Mouse (Mus musculus) MEL (cell line): Measurements from ENCODE around the gene Pisd. TPM values are rescaled to one million over a fixed set of nuclear protein-coding genes. Genes with fewer than 3 reads are reported as not detected.
"Not testable (repeated sequence)": the region's sequence is repeated elsewhere in the genome, so short reads cannot be mapped to it uniquely, and the experiment has no call there.

ENCODE experiments used
- DNase-seq: peaks from one replicate; pipeline ENCODE4 v3.0.0; 2011; ENCODE audit warnings: low read depth, low spot score
- H3K27ac ChIP-seq: 2 replicates; pipeline ENCODE4 v1.5.1; 2012; ENCODE audit warnings: low read depth, mild to moderate bottlenecking, control low read depth, low read length, moderate library complexity; ENCODE audit not compliant: control insufficient read depth
- H3K27me3 ChIP-seq, 2 experiments: fragments of 150-350 bp in 1 of 2; sonication (generic) in 1 of 2; 2 replicates each; pipeline ENCODE4 v1.6.1; 2012; ENCODE audit warnings: low read length in 2 of 2, mild to moderate bottlenecking in 2 of 2, improper control_type of control experiment in 1 of 2, moderate library complexity in 1 of 2; ENCODE audit not compliant: insufficient read depth in 2 of 2, control insufficient read depth in 1 of 2
- H3K36me3 ChIP-seq, 2 experiments: 2 replicates each; pipeline ENCODE4 v1.6.1; 2012 to 2014; ENCODE audit warnings: low read length in 2 of 2, improper control_type of control experiment in 1 of 2, inconsistent platforms in 1 of 2, mild to moderate bottlenecking in 1 of 2; ENCODE audit not compliant: insufficient read depth in 2 of 2, control insufficient read depth in 1 of 2
- H3K4me1 ChIP-seq, 2 experiments: fragments of 150-350 bp in 1 of 2; sonication (generic) in 1 of 2; 2 replicates each; pipeline ENCODE4 v1.6.1; 2012; ENCODE audit warnings: low read length in 2 of 2, improper control_type of control experiment in 1 of 2, mild to moderate bottlenecking in 1 of 2; ENCODE audit not compliant: insufficient read depth in 2 of 2, control insufficient read depth in 1 of 2
- H3K4me3 ChIP-seq, 2 experiments: fragments of 150-350 bp in 1 of 2; sonication (generic) in 1 of 2; 2 replicates each; pipeline ENCODE4 v1.5.1; 2012; ENCODE audit warnings: low read depth in 2 of 2, low read length in 2 of 2, mild to moderate bottlenecking in 2 of 2, moderate library complexity in 2 of 2, control low read depth in 1 of 2, improper control_type of control experiment in 1 of 2; ENCODE audit not compliant: control insufficient read depth in 1 of 2, insufficient read depth in 1 of 2
- H3K79me2 ChIP-seq: 2 replicates; pipeline ENCODE4 v1.6.1; 2012; ENCODE audit warnings: mild to moderate bottlenecking, low read length, moderate library complexity; ENCODE audit not compliant: control insufficient read depth, poor library complexity, insufficient read depth
- H3K9ac ChIP-seq: 2 replicates; pipeline ENCODE4 v1.6.1; 2012; ENCODE audit warnings: low read depth, mild to moderate bottlenecking, control low read depth, low read length, moderate library complexity; ENCODE audit not compliant: control insufficient read depth, poor library complexity, severe bottlenecking
- H3K9me3 ChIP-seq: fragments of 150-350 bp; sonication (generic); replicated peaks from 2 replicates; pipeline ENCODE4 v1.6.1; 2012; ENCODE audit warnings: mild to moderate bottlenecking, low read length, improper control_type of control experiment, moderate library complexity; ENCODE audit not compliant: insufficient read depth
- CHD1 ChIP-seq: IDR thresholded peaks from 2 replicates; pipeline ENCODE4 v1.6.1; 2012; ENCODE audit warnings: low read depth, mild to moderate bottlenecking, inconsistent platforms, low read length, improper control_type of control experiment
- CTCF ChIP-seq, 3 experiments: IDR thresholded peaks in 2 of 3; conservative IDR thresholded peaks in 1 of 3; 2 replicates each; pipeline ENCODE4 v1.5.1; 2011 to 2012; ENCODE audit warnings: low read length in 3 of 3, low read depth in 2 of 3, mild to moderate bottlenecking in 2 of 3, improper control_type of control experiment in 1 of 3, inconsistent platforms in 1 of 3, mixed read lengths in 1 of 3, moderate library complexity in 1 of 3; ENCODE audit not compliant: control insufficient read depth in 1 of 3, insufficient read depth in 1 of 3, poor library complexity in 1 of 3, severe bottlenecking in 1 of 3
- EP300 ChIP-seq, 2 experiments: IDR thresholded peaks; 2 replicates each; pipeline ENCODE4 v1.6.1; 2011; ENCODE audit warnings: improper control_type of control experiment in 2 of 2, low read length in 2 of 2, low read depth in 1 of 2, mild to moderate bottlenecking in 1 of 2
- GATA1 ChIP-seq: IDR thresholded peaks from 2 replicates; pipeline ENCODE4 v1.6.1; 2011; ENCODE audit warnings: low read depth, low read length, improper control_type of control experiment
- HCFC1 ChIP-seq: IDR thresholded peaks from 2 replicates; pipeline ENCODE4 v1.6.1; 2012; ENCODE audit warnings: low read depth, mild to moderate bottlenecking, inconsistent platforms, low read length, improper control_type of control experiment, moderate library complexity
- MXI1 ChIP-seq: IDR thresholded peaks from 2 replicates; pipeline ENCODE4 v1.6.1; 2011; ENCODE audit warnings: mild to moderate bottlenecking, low read depth, low read length, improper control_type of control experiment
- MYB ChIP-seq: IDR thresholded peaks from 2 replicates; pipeline ENCODE4 v1.6.1; 2011; ENCODE audit warnings: mild to moderate bottlenecking, low read depth, low read length, improper control_type of control experiment
- MYC ChIP-seq: IDR thresholded peaks from 2 replicates; pipeline ENCODE4 v1.6.1; 2011; ENCODE audit warnings: low read depth, mild to moderate bottlenecking, low read length, improper control_type of control experiment, moderate library complexity
- NELFE ChIP-seq: IDR thresholded peaks from 2 replicates; pipeline ENCODE4 v1.6.1; 2011; ENCODE audit warnings: low read depth, low read length, improper control_type of control experiment
- NRF1 ChIP-seq: IDR thresholded peaks from 2 replicates; pipeline ENCODE4 v1.6.1; 2014; ENCODE audit warnings: low read depth, mild to moderate bottlenecking, inconsistent platforms, low read length, improper control_type of control experiment, moderate library complexity; ENCODE audit not compliant: poor library complexity, insufficient read depth, severe bottlenecking
- POLR2AphosphoS5 ChIP-seq: IDR thresholded peaks from 2 replicates; pipeline ENCODE4 v1.6.1; 2012; ENCODE audit warnings: low read depth, borderline replicate concordance, mild to moderate bottlenecking, inconsistent platforms, low read length, moderate library complexity, mixed read lengths
- RAD21 ChIP-seq: IDR thresholded peaks from 2 replicates; pipeline ENCODE4 v1.6.1; 2011; ENCODE audit warnings: mild to moderate bottlenecking, low read depth, low read length, improper control_type of control experiment
- RCOR1 ChIP-seq: IDR thresholded peaks from 2 replicates; pipeline ENCODE4 v1.6.1; 2012; ENCODE audit warnings: low read depth, mild to moderate bottlenecking, inconsistent platforms, low read length, improper control_type of control experiment
- SIN3A ChIP-seq: IDR thresholded peaks from 2 replicates; pipeline ENCODE4 v1.6.1; 2012; ENCODE audit warnings: low read length, improper control_type of control experiment, inconsistent platforms
- TAL1 ChIP-seq: IDR thresholded peaks from 2 replicates; pipeline ENCODE4 v1.6.1; 2012; ENCODE audit warnings: mild to moderate bottlenecking, inconsistent platforms, low read length, moderate library complexity, mixed read lengths
- TBP ChIP-seq: IDR thresholded peaks from 2 replicates; pipeline ENCODE4 v1.8.0; 2011; ENCODE audit warnings: low read depth, low read length, improper control_type of control experiment
- TCF12 ChIP-seq: IDR thresholded peaks from 2 replicates; pipeline ENCODE4 v1.6.1; 2014; ENCODE audit warnings: low read depth, mild to moderate bottlenecking, inconsistent platforms, low read length, improper control_type of control experiment, moderate library complexity
- USF2 ChIP-seq, 2 experiments: IDR thresholded peaks; 2 replicates each; pipeline ENCODE4 v1.6.1; 2011 to 2012; ENCODE audit warnings: improper control_type of control experiment in 2 of 2, low read length in 2 of 2, borderline replicate concordance in 1 of 2, inconsistent platforms in 1 of 2, low read depth in 1 of 2, mild to moderate bottlenecking in 1 of 2; ENCODE audit not compliant: insufficient read depth in 1 of 2
- ZC3H11A ChIP-seq: IDR thresholded peaks from 2 replicates; pipeline ENCODE4 v1.6.1; 2012; ENCODE audit warnings: low read depth, mild to moderate bottlenecking, inconsistent platforms, low read length, improper control_type of control experiment
- ZKSCAN1 ChIP-seq: IDR thresholded peaks from 2 replicates; pipeline ENCODE4 v1.6.1; 2012; ENCODE audit warnings: low read depth, mild to moderate bottlenecking, inconsistent platforms, low read length, improper control_type of control experiment, moderate library complexity
- polyA plus RNA-seq, 2 experiments: library from polyadenylated mRNA; stranded (reverse) in 1 of 2; unstranded in 1 of 2; fragments of >175 nt in 1 of 2; fragments of >200 nt in 1 of 2; gene quantifications; 2 replicates each; pipeline versions ENCODE4 v1.2.1 to v1.2.4; 2012; ENCODE audit warnings: low replicate concordance in 2 of 2, low read depth in 1 of 2; ENCODE audit not compliant: insufficient read length in 2 of 2, insufficient read depth in 1 of 2, missing spikeins in 1 of 2
- total RNA-seq: library from RNA; depleted of rRNA; stranded (reverse); fragments of 300-350 nt; gene quantifications from 2 replicates; pipeline ENCODE4 v1.2.3, GENCODE M21; 2012

The Pisd gene
- total and polyA plus RNA-seq, 3 experiments = 59.5 to 76.3 (median 70.1) TPM

DNA sequence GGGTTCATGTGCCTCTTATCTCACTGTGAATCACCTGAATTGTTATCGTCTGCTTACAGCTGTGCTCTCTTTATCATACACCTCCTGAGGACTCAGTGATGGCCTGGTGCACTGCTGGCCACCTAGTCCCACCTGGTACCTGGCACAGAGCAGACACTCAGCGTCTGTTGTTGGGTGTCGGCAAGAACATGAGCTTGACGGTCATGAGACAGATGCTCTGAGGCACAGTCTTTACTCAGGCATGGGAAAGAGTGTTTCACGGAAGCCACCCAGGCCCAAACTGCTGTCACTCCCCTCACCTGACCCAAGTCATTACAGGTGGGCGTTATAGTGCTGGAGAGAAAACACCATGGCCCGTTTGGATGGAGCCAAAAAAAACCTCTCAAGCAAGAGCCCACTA is 61.5 kb downstream of the Pisd start:
- no peaks in the 10 kb centered on the region for H3K79me2 ChIP-seq
- DNase-seq = no peak
- no peaks in the 10 kb centered on the region for H3K36me3 ChIP-seq
- no peak overlapping the region for H3K4me3 ChIP-seq
- H3K4me1 ChIP-seq = peaks cover 0 to 2% of the 10 kb centered on the region in 2 experiments; a peak in 1 of 4 replicates
- H3K9ac ChIP-seq = no peak overlapping the region
- H3K27ac ChIP-seq = no peak overlapping the region
- TF ChIP-seq HCFC1 (no peak), TCF12 (0 out of 2 replicates have a peak, but pooled peaks have one; percentile 23), POLR2AphosphoS5 (no peak), CHD1 (no peak), USF2 (IDR thresholded peaks at IDR 0.05; ENCODE audit: borderline replicate concordance in 1 of 2, insufficient read depth in 1 of 2, low read depth in 1 of 2, low read length in 2 of 2) (no peak), GATA1 (peak; percentile 31; the same call in 1 of the 2 replicates)
- no peaks in the 10 kb centered on the region for H3K9me3 ChIP-seq
- H3K27me3 ChIP-seq = no peaks in the 10 kb centered on the region

DNA sequence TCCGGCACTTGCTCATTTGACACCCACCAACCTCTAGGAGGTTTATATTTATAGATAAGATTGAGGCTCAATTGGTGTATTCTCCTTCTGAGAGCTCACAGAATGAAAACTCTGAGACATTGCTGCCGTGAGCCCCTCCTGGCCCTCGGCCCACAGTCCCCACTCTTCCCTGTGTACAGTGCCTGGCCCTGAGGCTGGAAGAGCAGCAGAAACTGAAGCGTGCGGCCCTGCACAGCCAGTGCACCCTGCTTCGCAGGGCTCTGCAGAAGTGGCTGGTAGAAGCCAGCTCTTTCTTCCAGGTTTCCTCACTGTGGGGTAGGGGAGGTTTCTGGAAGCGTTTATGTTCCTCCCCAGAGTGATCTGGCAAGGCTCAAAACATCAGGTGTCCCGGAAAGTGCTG is 62.7 kb downstream of the Pisd start:
- not testable (repeated sequence) for H3K79me2 ChIP-seq, H3K9ac ChIP-seq, H3K4me1 ChIP-seq, H3K27ac ChIP-seq, H3K36me3 ChIP-seq, DNase-seq, H3K4me3 ChIP-seq, H3K27me3 ChIP-seq, H3K9me3 ChIP-seq

DNA sequence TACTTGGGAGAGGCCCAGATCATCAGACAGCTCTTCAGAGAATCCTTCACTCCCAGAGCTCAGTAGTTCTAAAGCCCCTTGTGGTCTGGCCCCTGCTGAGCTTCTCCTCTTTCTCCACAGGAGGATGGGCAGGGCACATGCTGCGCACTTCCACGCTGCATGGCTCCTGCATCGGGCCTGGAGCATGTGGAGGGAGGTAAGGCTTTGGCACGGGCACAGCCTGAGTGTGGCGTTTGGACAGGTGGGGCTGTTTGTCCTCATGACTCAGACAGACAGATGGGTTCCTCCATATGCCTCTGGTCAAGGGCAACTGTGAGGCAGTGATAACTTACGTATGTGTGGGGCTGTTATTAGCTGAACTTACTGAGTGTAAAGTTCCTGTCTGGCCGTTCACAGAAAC is 63.2 kb downstream of the Pisd start:
- no peak overlapping the region for H3K9ac ChIP-seq
- H3K36me3 ChIP-seq = no peaks in the 10 kb centered on the region
- no peak overlapping the region for H3K27ac ChIP-seq
- H3K9me3 ChIP-seq = no peaks in the 10 kb centered on the region
- no peak for DNase-seq
- peaks cover 0 to 2% of the 10 kb centered on the region in 2 experiments; a peak in 1 of 4 replicates for H3K4me1 ChIP-seq
- no peaks in the 10 kb centered on the region for H3K27me3 ChIP-seq
- no peak overlapping the region for H3K4me3 ChIP-seq
- H3K79me2 ChIP-seq = no peaks in the 10 kb centered on the region
- TF ChIP-seq EP300 (IDR thresholded peaks at IDR 0.05; ENCODE audit: low read depth in 1 of 2, low read length in 2 of 2) (no peak), MYC (no peak), MXI1 (no peak), TBP (no peak), ZC3H11A (no peak), CTCF (IDR thresholded peaks at IDR 0.05 in 2 of 3, conservative IDR thresholded peaks at IDR 0.05 in 1 of 3; ENCODE audit: control insufficient read depth in 1 of 3, insufficient read depth in 1 of 3, low read depth in 2 of 3, low read length in 3 of 3, poor library complexity in 1 of 3, severe bottlenecking in 1 of 3) (no peak), GATA1 (no peak), NELFE (no peak), RCOR1 (no peak), RAD21 (no peak), TAL1 (no peak), SIN3A (no peak), MYB (no peak), NRF1 (no peak), ZKSCAN1 (no peak)
